In the genomic region with DNA sequence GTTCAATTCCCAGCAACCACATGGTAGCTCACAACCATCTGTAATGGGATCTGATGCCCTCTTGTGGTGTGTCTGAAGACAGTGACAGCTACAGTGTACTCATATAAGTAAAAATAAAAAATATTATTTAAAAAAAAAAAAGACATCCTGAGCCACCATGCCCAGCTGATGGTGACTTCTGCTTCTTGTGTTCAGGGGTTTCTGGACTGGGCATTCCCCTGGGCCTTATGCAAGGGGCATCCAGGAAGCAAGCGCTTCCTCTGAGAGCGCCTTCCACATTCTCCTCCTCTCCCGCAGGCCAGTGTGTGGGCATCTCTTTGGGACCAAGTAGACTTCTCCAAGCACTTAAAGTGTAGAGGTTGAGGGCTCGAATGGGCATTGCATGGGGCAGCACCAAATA, we compare ENCODE assay signal across 19 mouse cellular contexts. TPM values are rescaled to one million over a fixed set of nuclear protein-coding genes. Genes with fewer than 3 reads are reported as not detected.
DNase-seq lines count a peak whose midpoint lies in the region; ATAC-seq and TF ChIP-seq lines count a peak whose summit lies in the region.
"Had no signal": no experiment of that assay in that cellular context is flagged by ENCODE, and none has a peak within 500 bp of the region (broad histone marks: within the 10 kb centered on the region; RNA-seq: fewer than 3 reads in every experiment).

No protein-coding gene starts in this region.

- no peak overlapping the region for H3K9ac ChIP-seq in lung, postnatal 0 days (replicated peaks; ENCODE audit: low read depth)
- H3K9ac ChIP-seq in midbrain, embryonic 13.5 days (replicated peaks), result no peak overlapping the region
- H3K9ac ChIP-seq: embryonic facial prominence, embryonic 12.5 days; forebrain, embryonic 12.5 days; heart, embryonic 13.5 days; hindbrain, embryonic 15.5 days had no signal

- no peak overlapping the region for H3K4me2 ChIP-seq in lung, postnatal 0 days (replicated peaks; ENCODE audit: low read depth, low read length)
- H3K4me2 ChIP-seq in midbrain, embryonic 13.5 days (replicated peaks), result no peak overlapping the region
- H3K4me2 ChIP-seq: embryonic facial prominence, embryonic 12.5 days; forebrain, embryonic 12.5 days; heart, embryonic 13.5 days; hindbrain, embryonic 15.5 days had no signal

- no peak for TF ChIP-seq EP300 in lung, postnatal 0 days (IDR thresholded peaks at IDR 0.05)

- H3K36me3 ChIP-seq in lung, postnatal 0 days (ENCODE audit: insufficient read depth, low read length), result no peaks in the 10 kb centered on the region
- H3K36me3 ChIP-seq in megakaryocyte, embryonic 14.5 days (replicated peaks; ENCODE audit: low read length), result peaks cover 13% of the 10 kb centered on the region
- H3K36me3 ChIP-seq in midbrain, embryonic 13.5 days, result no peaks in the 10 kb centered on the region
- H3K36me3 ChIP-seq: embryonic facial prominence, embryonic 12.5 days; forebrain, embryonic 12.5 days; heart, embryonic 13.5 days; hindbrain, embryonic 15.5 days had no signal

- DNase-seq in lung, postnatal 0 days (ENCODE audit: low spot score), result no peak
- DNase-seq in lung, postnatal 36 days, result no peak
- DNase-seq in adrenal gland, adult 2 months, result no peak
- DNase-seq: adrenal gland, postnatal 14 days; cerebellum, adult 2 months; cerebellum, postnatal 10 days; gastrocnemius, postnatal 25 days; heart, adult 11 months; heart, postnatal 36 days had no signal

- no peaks in the 10 kb centered on the region for H3K27me3 ChIP-seq in lung, postnatal 0 days (replicated peaks; ENCODE audit: insufficient read depth, low read length)
- no peaks in the 10 kb centered on the region for H3K27me3 ChIP-seq in megakaryocyte, embryonic 14.5 days (replicated peaks)
- no peaks in the 10 kb centered on the region for H3K27me3 ChIP-seq in midbrain, embryonic 13.5 days
- H3K27me3 ChIP-seq: embryonic facial prominence, embryonic 12.5 days; forebrain, embryonic 12.5 days; heart, embryonic 13.5 days; hindbrain, embryonic 15.5 days had no signal

- ATAC-seq in lung, postnatal 0 days, result no peak
- ATAC-seq in common myeloid progenitor, adult 5-6 weeks (replicated peaks; ENCODE audit: low read depth, poor library complexity, severe bottlenecking), result peak; percentile 50; the same call in 1 of the 2 replicates
- ATAC-seq in midbrain, embryonic 13.5 days, result no peak
- no peak for ATAC-seq in inflammation-experienced regulatory T-cells, adult 6 months
- ATAC-seq: forebrain, embryonic 16.5 days had no signal

- no peak overlapping the region for H3K4me3 ChIP-seq in lung, postnatal 0 days (ENCODE audit: low read depth, low read length)
- H3K4me3 ChIP-seq in megakaryocyte, embryonic 14.5 days (replicated peaks), result peak overlapping the region; percentile 3
- H3K4me3 ChIP-seq in midbrain, embryonic 13.5 days (replicated peaks), result no peak overlapping the region
- H3K4me3 ChIP-seq: embryonic facial prominence, embryonic 12.5 days; forebrain, embryonic 12.5 days; heart, embryonic 13.5 days; hindbrain, embryonic 15.5 days had no signal

- 78% methylated on average over 4 of the region's 4 CpGs for WGBS in lung, postnatal 0 days
- WGBS in midbrain, embryonic 13.5 days, result 88% methylated on average over 4 of the region's 4 CpGs

- peaks cover 11% of the 10 kb centered on the region; the same call in 1 of the 2 replicates for H3K4me1 ChIP-seq in lung, postnatal 0 days (ENCODE audit: insufficient read depth, low read depth, low read length)
- H3K4me1 ChIP-seq in megakaryocyte, embryonic 14.5 days, result peaks cover 76% of the 10 kb centered on the region
- H3K4me1 ChIP-seq in midbrain, embryonic 13.5 days (replicated peaks), result peaks cover 24% of the 10 kb centered on the region

- H3K9me3 ChIP-seq in lung, postnatal 0 days (ENCODE audit: low read length), result no peaks in the 10 kb centered on the region
- H3K9me3 ChIP-seq in megakaryocyte, embryonic 14.5 days, result no peaks in the 10 kb centered on the region
- H3K9me3 ChIP-seq in midbrain, embryonic 13.5 days, result no peaks in the 10 kb centered on the region
- H3K9me3 ChIP-seq: embryonic facial prominence, embryonic 12.5 days; forebrain, embryonic 12.5 days; G1E; heart, embryonic 13.5 days; hindbrain, embryonic 15.5 days had no signal

- no peak overlapping the region for H3K27ac ChIP-seq in lung, postnatal 0 days (ENCODE audit: low read length)
- no peak overlapping the region for H3K27ac ChIP-seq in midbrain, embryonic 13.5 days
- H3K27ac ChIP-seq: embryonic facial prominence, embryonic 12.5 days; forebrain, embryonic 12.5 days; heart, embryonic 13.5 days; hindbrain, embryonic 15.5 days had no signal

- TF ChIP-seq CTCF in lung, postnatal 0 days (IDR thresholded peaks at IDR 0.05), result 0 out of 2 replicates have a peak, but pooled peaks have one; percentile 5

RNA-seq across cellular contexts. Expression of a gene that starts 14.2 kb away (rescaled TPM):
- 6.2 and 7.1 TPM in 2 replicates for polyA plus RNA-seq in lung, postnatal 0 days (2015; fragmentation: Nextera tagmentation; extraction: Ambion mirVana)
- total RNA-seq in common myeloid progenitor, adult 5-6 weeks (2017), result 2.1 and 2.6 TPM in 2 replicates
- 73.5 and 168 TPM in 2 replicates for polyA plus RNA-seq in megakaryocyte, embryonic 14.5 days (2012; ENCODE audit: insufficient read depth, low replicate concordance)
- 18.8 and 20.0 TPM in 2 replicates for polyA plus RNA-seq in midbrain, embryonic 13.5 days (2015; fragmentation: Nextera tagmentation; extraction: Ambion mirVana)
- 1 to 10 TPM in 2 of 3 experiments, under 1 TPM in 1; 0.44 to 2.1 (median 2.0) TPM for polyA plus RNA-seq in inflammation-experienced regulatory T-cells, adult 6 months (2017; shearing (Covaris generic))
- 1 to 10 TPM; 2.8 to 7.0 TPM for total RNA-seq in adrenal gland, adult 2 months (2021)
- polyA plus RNA-seq in adrenal gland, adult 2 months (2012; rRNA removed), result 3.3 and 4.5 TPM in 2 replicates

RNA-seq across cellular contexts. Expression of a gene that starts 24.5 kb away (rescaled TPM):
- 4.1 and 4.9 TPM in 2 replicates for polyA plus RNA-seq in lung, postnatal 0 days (2015; fragmentation: Nextera tagmentation; extraction: Ambion mirVana)
- 28.4 and 81.9 TPM in 2 replicates for total RNA-seq in common myeloid progenitor, adult 5-6 weeks (2017)
- 25.5 and 36.6 TPM in 2 replicates for polyA plus RNA-seq in megakaryocyte, embryonic 14.5 days (2012; ENCODE audit: insufficient read depth, low replicate concordance)
- 1.7 and 3.7 TPM in 2 replicates for polyA plus RNA-seq in midbrain, embryonic 13.5 days (2015; fragmentation: Nextera tagmentation; extraction: Ambion mirVana)
- 10 to 100 TPM; 52.9 to 64.4 (median 60.6) TPM for polyA plus RNA-seq in inflammation-experienced regulatory T-cells, adult 6 months (2017; shearing (Covaris generic))
- 10 to 100 TPM; 18.9 to 24.2 TPM for total RNA-seq in adrenal gland, adult 2 months (2021)
- polyA plus RNA-seq in adrenal gland, adult 2 months (2012; rRNA removed), result 16.3 and 19.2 TPM in 2 replicates
- total RNA-seq: G1E had no signal

RNA-seq across cellular contexts. Expression of a gene that starts 30.4 kb away (rescaled TPM):
- 6.5 TPM in 2 replicates for polyA plus RNA-seq in lung, postnatal 0 days (2015; fragmentation: Nextera tagmentation; extraction: Ambion mirVana)
- 26.6 and 28.0 TPM in 2 replicates for total RNA-seq in common myeloid progenitor, adult 5-6 weeks (2017)
- 24.4 and 98.1 TPM in 2 replicates for polyA plus RNA-seq in megakaryocyte, embryonic 14.5 days (2012; ENCODE audit: insufficient read depth, low replicate concordance)
- 3.5 and 3.9 TPM in 2 replicates for polyA plus RNA-seq in midbrain, embryonic 13.5 days (2015; fragmentation: Nextera tagmentation; extraction: Ambion mirVana)
- 1 to 10 TPM; 3.0 to 3.7 (median 3.5) TPM for polyA plus RNA-seq in inflammation-experienced regulatory T-cells, adult 6 months (2017; shearing (Covaris generic))
- 10 to 100 TPM; 70.9 to 83.7 TPM for total RNA-seq in adrenal gland, adult 2 months (2021)
- polyA plus RNA-seq in adrenal gland, adult 2 months (2012; rRNA removed), result 15.7 and 16.5 TPM in 2 replicates

RNA-seq across cellular contexts. Expression of a gene that starts 44.9 kb away (rescaled TPM):
- 28.8 and 34.5 TPM in 2 replicates for polyA plus RNA-seq in lung, postnatal 0 days (2015; fragmentation: Nextera tagmentation; extraction: Ambion mirVana)
- total RNA-seq in common myeloid progenitor, adult 5-6 weeks (2017), result 9.2 and 9.3 TPM in 2 replicates
- polyA plus RNA-seq in megakaryocyte, embryonic 14.5 days (2012; ENCODE audit: insufficient read depth, low replicate concordance), result 42.5 and 61.0 TPM in 2 replicates
- polyA plus RNA-seq in midbrain, embryonic 13.5 days (2015; fragmentation: Nextera tagmentation; extraction: Ambion mirVana), result 6.5 and 7.8 TPM in 2 replicates
- polyA plus RNA-seq in inflammation-experienced regulatory T-cells, adult 6 months (2017; shearing (Covaris generic)), result 10 to 100 TPM; 21.5 to 28.5 (median 25.4) TPM
- total RNA-seq in adrenal gland, adult 2 months (2021), result 100 to 1,000 TPM in 1 of 2 experiments, 10 to 100 TPM in 1; 88.4 to 175 TPM
- 70.3 and 91.9 TPM in 2 replicates for polyA plus RNA-seq in adrenal gland, adult 2 months (2012; rRNA removed)

RNA-seq across cellular contexts. Expression of a gene that starts 44.9 kb away (rescaled TPM):
- 3.7 and 3.8 TPM in 2 replicates for polyA plus RNA-seq in lung, postnatal 0 days (2015; fragmentation: Nextera tagmentation; extraction: Ambion mirVana)
- total RNA-seq in common myeloid progenitor, adult 5-6 weeks (2017), result 0.27 and 3.6 TPM in 2 replicates
- polyA plus RNA-seq in megakaryocyte, embryonic 14.5 days (2012; ENCODE audit: insufficient read depth, low replicate concordance), result 0.18 TPM in 1 of 2 replicates, not detected in the other
- 0.99 and 1.1 TPM in 2 replicates for polyA plus RNA-seq in midbrain, embryonic 13.5 days (2015; fragmentation: Nextera tagmentation; extraction: Ambion mirVana)
- polyA plus RNA-seq in inflammation-experienced regulatory T-cells, adult 6 months (2017; shearing (Covaris generic)), result not detected
- 10 to 100 TPM in 1 of 2 experiments, 1 to 10 TPM in 1; 6.3 to 14.3 TPM for total RNA-seq in adrenal gland, adult 2 months (2021)
- polyA plus RNA-seq in adrenal gland, adult 2 months (2012; rRNA removed), result 21.4 and 24.7 TPM in 2 replicates
- polyA plus RNA-seq: G1E had no signal
